Mouse (Mus musculus) liver, postnatal 0 days (tissue): ENCODE results near the gene Kcnk12. TPM values are rescaled to one million over a fixed set of nuclear protein-coding genes. Genes with fewer than 3 reads are reported as not detected.
A peak's percentile ranks its signal among the peaks of the same experiment; 100 is the strongest.

ENCODE experiments used
- ATAC-seq: fragments of 200-750 bp; cut with Nextera tagmentation; 2 replicates; pipeline ENCODE4 v1.8.0; 2017; ENCODE audit warnings: mild to moderate bottlenecking, moderate library complexity
- DNase-seq: peaks from one replicate; pipeline ENCODE4 v3.0.0-alpha.2; 2016
- H3K27ac ChIP-seq: fragments of 300-500 bp; sonication (generic); 2 replicates; pipeline ENCODE4 v1.5.1; 2014; ENCODE audit warnings: antibody characterized with exemption, moderate library complexity, mild to moderate bottlenecking, low read depth
- H3K27me3 ChIP-seq: fragments of 300-500 bp; sonication (generic); 2 replicates; pipeline ENCODE4 v1.6.1; 2014; ENCODE audit warnings: low read length, control low read depth, mixed read lengths; ENCODE audit not compliant: insufficient read depth
- H3K36me3 ChIP-seq: fragments of 300-500 bp; sonication (generic); replicated peaks from 2 replicates; pipeline ENCODE4 v1.6.1; 2014; ENCODE audit warnings: mild to moderate bottlenecking, control low read depth, low read length, moderate library complexity, mixed read lengths; ENCODE audit not compliant: insufficient read depth
- H3K4me1 ChIP-seq: fragments of 300-500 bp; sonication (generic); 2 replicates; pipeline ENCODE4 v1.6.1; 2014; ENCODE audit warnings: antibody characterized with exemption, mild to moderate bottlenecking, control low read depth; ENCODE audit not compliant: insufficient read depth
- H3K4me2 ChIP-seq: fragments of 300-500 bp; sonication (generic); 2 replicates; pipeline ENCODE4 v1.6.1; 2014; ENCODE audit warnings: low read depth, mild to moderate bottlenecking, low read length, moderate library complexity, mixed read lengths
- H3K4me3 ChIP-seq: fragments of 300-500 bp; sonication (generic); 2 replicates; pipeline ENCODE4 v1.5.1; 2014; ENCODE audit warnings: low read depth, low read length
- H3K9ac ChIP-seq: fragments of 300-500 bp; sonication (generic); replicated peaks from 2 replicates; pipeline ENCODE4 v1.6.1; 2014; ENCODE audit warnings: mild to moderate bottlenecking, moderate library complexity
- H3K9me3 ChIP-seq: fragments of 300-500 bp; sonication (generic); 2 replicates; pipeline ENCODE4 v1.6.1; 2016; ENCODE audit warnings: mild to moderate bottlenecking, control low read depth, low read length, mixed read lengths
- CTCF ChIP-seq: sonication (generic); IDR thresholded peaks from 2 replicates; pipeline ENCODE4 v1.5.1; 2016; ENCODE audit warnings: antibody characterized with exemption, low read depth
- EP300 ChIP-seq: IDR thresholded peaks from 2 replicates; pipeline ENCODE4 v1.6.1; 2016; ENCODE audit warnings: antibody characterized with exemption, low read depth, mild to moderate bottlenecking
- WGBS: fragments of 180-500 bp; shearing (Covaris S2); extraction: QIAGEN DNeasy Blood & Tissue Kit; methylation state at CpG from one replicate; pipeline ENCODE4 v1.1.7; 2014; ENCODE audit not compliant: insufficient replicate concordance; 5-methylcytosine and 5-hydroxymethylcytosine counted together
- polyA plus RNA-seq: library from polyadenylated mRNA; unstranded; fragments of >200 nt; fragmentation: Nextera tagmentation; extraction: Ambion mirVana; gene quantifications from 2 replicates; pipeline ENCODE4 v1.2.1, GENCODE M21; 2015

The Kcnk12 gene
- polyA plus RNA-seq, 1 experiment from 2014 or later = 0.52 TPM

GRCm38 (mm10) chr17:87781244-87781643 lies 16.6 kb downstream of the Kcnk12 start:
- WGBS = 74% methylated on average over 5 of the region's 5 CpGs
- TF ChIP-seq EP300 (no peak), CTCF (no peak)

GRCm38 (mm10) chr17:87780164-87780563 lies 17.6 kb downstream of the Kcnk12 start:
- H3K27ac ChIP-seq = no peak overlapping the region
- H3K4me1 ChIP-seq = no peaks in the 10 kb centered on the region
- no peak overlapping the region for H3K9ac ChIP-seq
- ATAC-seq (no peak), DNase-seq (no peak)
- TF ChIP-seq CTCF (no peak), EP300 (no peak)
- no peak overlapping the region for H3K4me2 ChIP-seq
- no peaks in the 10 kb centered on the region for H3K9me3 ChIP-seq
- H3K36me3 ChIP-seq = no peaks in the 10 kb centered on the region
- no peak overlapping the region for H3K4me3 ChIP-seq
- H3K27me3 ChIP-seq = no peaks in the 10 kb centered on the region
- 67% methylated on average over 2 of the region's 2 CpGs for WGBS

More at GRCm38 (mm10) chr17:87781244-87781643, 16.6 kb downstream of the Kcnk12 start:
- H3K36me3 ChIP-seq = no peaks in the 10 kb centered on the region
- DNase-seq (no peak), ATAC-seq (no peak)
- no peak overlapping the region for H3K4me3 ChIP-seq
- no peaks in the 10 kb centered on the region for H3K9me3 ChIP-seq
- no peak overlapping the region for H3K9ac ChIP-seq
- H3K27me3 ChIP-seq = no peaks in the 10 kb centered on the region
- H3K4me2 ChIP-seq = no peak overlapping the region
- no peak overlapping the region for H3K27ac ChIP-seq
- H3K4me1 ChIP-seq = no peaks in the 10 kb centered on the region

GRCm38 (mm10) chr17:87774982-87775381 lies 22.8 kb downstream of the Kcnk12 start:
- no peak overlapping the region for H3K4me2 ChIP-seq
- no peak for DNase-seq

DNA sequence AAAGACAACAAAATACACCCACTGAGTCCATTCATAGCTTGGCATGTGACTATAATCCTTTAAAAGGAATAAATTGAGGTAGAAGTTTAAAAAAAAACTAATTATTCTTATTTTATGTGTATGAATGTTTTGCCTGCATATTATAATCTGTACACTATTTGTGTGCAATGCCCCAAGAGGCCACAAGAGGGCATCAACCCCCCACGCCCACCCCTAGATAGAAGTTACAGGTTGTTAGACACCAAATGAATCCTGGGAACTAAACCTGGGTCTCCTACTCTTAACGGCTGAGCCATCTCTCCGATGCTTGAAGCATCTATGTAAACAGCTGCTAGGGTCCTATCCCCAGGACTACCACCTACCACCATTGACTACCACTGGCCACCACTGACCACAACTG lies 24.6 kb downstream of the Kcnk12 start:
- TF ChIP-seq EP300 = no peak
- TF ChIP-seq CTCF = peak; percentile 57
- no peak overlapping the region for H3K4me2 ChIP-seq
- H3K27me3 ChIP-seq = no peaks in the 10 kb centered on the region
- WGBS = 74% methylated on average over 3 of the region's 3 CpGs
- H3K4me1 ChIP-seq = no peaks in the 10 kb centered on the region
- no peaks in the 10 kb centered on the region for H3K36me3 ChIP-seq
- DNase-seq (no peak), ATAC-seq (no peak)
- no peak overlapping the region for H3K4me3 ChIP-seq
- no peaks in the 10 kb centered on the region for H3K9me3 ChIP-seq
- H3K27ac ChIP-seq = no peak overlapping the region
- H3K9ac ChIP-seq = no peak overlapping the region

More at GRCm38 (mm10) chr17:87774982-87775381, 22.8 kb downstream of the Kcnk12 start:
- no peaks in the 10 kb centered on the region for H3K36me3 ChIP-seq
- ATAC-seq = no peak
- H3K27ac ChIP-seq = no peak overlapping the region
- 82% methylated on average over 8 of the region's 8 CpGs for WGBS
- H3K27me3 ChIP-seq = no peaks in the 10 kb centered on the region
- TF ChIP-seq CTCF = no peak
- no peak for TF ChIP-seq EP300
- no peak overlapping the region for H3K4me3 ChIP-seq
- H3K9me3 ChIP-seq = no peaks in the 10 kb centered on the region
- H3K9ac ChIP-seq = no peak overlapping the region
- H3K4me1 ChIP-seq = no peaks in the 10 kb centered on the region

- no peak for DNase-seq
- H3K27me3 ChIP-seq = no peaks in the 10 kb centered on the region
- H3K27ac ChIP-seq = no peak overlapping the region
- H3K4me1 ChIP-seq = no peaks in the 10 kb centered on the region
- 54% methylated on average over 5 of the region's 5 CpGs for WGBS
- no peak overlapping the region for H3K4me2 ChIP-seq
- no peak overlapping the region for H3K9ac ChIP-seq
- no peak for ATAC-seq
- H3K36me3 ChIP-seq = no peaks in the 10 kb centered on the region
- no peak overlapping the region for H3K4me3 ChIP-seq
- no peak for TF ChIP-seq CTCF
- no peak for TF ChIP-seq EP300
- H3K9me3 ChIP-seq = no peaks in the 10 kb centered on the region
Measured at GRCm38 (mm10) chr17:87770766-87771165, 27.0 kb downstream of the Kcnk12 start.

DNA sequence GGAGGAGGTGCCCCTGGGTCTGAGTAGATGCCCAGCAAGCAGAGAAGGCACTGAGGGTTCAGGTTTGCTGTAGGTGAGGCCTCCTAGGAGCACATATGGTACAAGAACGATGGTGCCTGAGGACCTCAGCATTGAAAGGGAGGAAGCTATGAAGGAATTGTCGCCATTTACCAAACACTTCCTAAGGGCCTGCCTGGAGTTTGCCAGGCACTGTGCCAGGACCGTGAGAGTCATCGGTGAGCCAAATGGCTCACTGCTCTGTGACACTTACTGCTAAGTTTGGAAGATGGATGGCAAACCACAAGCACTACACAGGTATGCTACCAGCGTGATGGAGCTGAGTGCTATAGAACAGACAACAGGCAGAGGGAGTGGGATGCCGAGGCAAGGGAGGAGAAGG lies 30.9 kb downstream of the Kcnk12 start:
- no peaks in the 10 kb centered on the region for H3K27me3 ChIP-seq

GRCm38 (mm10) chr17:87765031-87765430 lies 32.8 kb downstream of the Kcnk12 start:
- 82% methylated on average over 11 of the region's 11 CpGs for WGBS
- Histone ChIP-seq H3K27me3 (no peaks in the 10 kb centered on the region), H3K36me3 (no peaks in the 10 kb centered on the region), H3K9me3 (no peaks in the 10 kb centered on the region), H3K4me1 (no peaks in the 10 kb centered on the region), H3K27ac (no peak overlapping the region), H3K4me3 (no peak overlapping the region), H3K9ac (no peak overlapping the region), H3K4me2 (no peak overlapping the region)
- no peak for ATAC-seq
- TF ChIP-seq CTCF (no peak), EP300 (no peak)
- DNase-seq = no peak

More for the DNA sequence above, 30.9 kb downstream of the Kcnk12 start:
- Histone ChIP-seq H3K27ac (no peak overlapping the region), H3K4me2 (no peak overlapping the region), H3K4me1 (no peaks in the 10 kb centered on the region), H3K4me3 (no peak overlapping the region), H3K9ac (no peak overlapping the region), H3K36me3 (no peaks in the 10 kb centered on the region), H3K9me3 (no peaks in the 10 kb centered on the region)
- DNase-seq (no peak), ATAC-seq (no peak)
- TF ChIP-seq CTCF (no peak), EP300 (no peak)
- 72% methylated on average over 6 of the region's 6 CpGs for WGBS
